Mouse (Mus musculus) limb, embryonic 11.5 days (tissue): ENCODE measurements at regions not wholly inside any gene's neighbourhood (a gene's known extent, or its start where the extent isn't known, plus 50 kb on each side); places are given as distances from the start of the nearest gene placed in this dataset.

Source experiments
- ATAC-seq: fragments of 200-750 bp; cut with Nextera tagmentation; 2 replicates; pipeline ENCODE4 v1.8.0; 2017; ENCODE audit warnings: low read depth; ENCODE audit not compliant: insufficient number of reproducible peaks, low FRiP score, low TSS enrichment
- DNase-seq: peaks from one replicate; pipeline ENCODE4 v3.0.0-alpha.2; 2015; ENCODE audit warnings: low spot score
- H3K27ac ChIP-seq: fragments of 300-500 bp; sonication (generic); replicated peaks from 2 replicates; pipeline ENCODE4 v1.5.1; 2014; ENCODE audit warnings: low read depth, mild to moderate bottlenecking, low read length
- H3K27me3 ChIP-seq: fragments of 300-500 bp; sonication (generic); 2 replicates; pipeline ENCODE4 v1.6.1; 2014; ENCODE audit warnings: mild to moderate bottlenecking, low read length, mixed read lengths; ENCODE audit not compliant: control insufficient read depth, insufficient read depth
- H3K36me3 ChIP-seq: fragments of 300-500 bp; sonication (generic); 2 replicates; pipeline ENCODE4 v1.6.1; 2014; ENCODE audit warnings: mild to moderate bottlenecking, low read length, moderate library complexity, mixed read lengths; ENCODE audit not compliant: control insufficient read depth, insufficient read depth
- H3K4me1 ChIP-seq: fragments of 300-500 bp; sonication (generic); 2 replicates; pipeline ENCODE4 v1.6.1; 2014; ENCODE audit warnings: low read length, mixed read lengths; ENCODE audit not compliant: control insufficient read depth, insufficient read depth
- H3K4me2 ChIP-seq: fragments of 300-500 bp; sonication (generic); 2 replicates; pipeline ENCODE4 v1.6.1; 2014; ENCODE audit warnings: low read depth, mild to moderate bottlenecking, moderate library complexity; ENCODE audit not compliant: severe bottlenecking
- H3K4me3 ChIP-seq: fragments of 300-500 bp; sonication (generic); 2 replicates; pipeline ENCODE4 v1.5.1; 2014; ENCODE audit warnings: low read depth, low read length
- H3K9ac ChIP-seq: fragments of 300-500 bp; sonication (generic); 2 replicates; pipeline ENCODE4 v1.6.1; 2014; ENCODE audit warnings: mild to moderate bottlenecking, low read length
- H3K9me3 ChIP-seq: fragments of 300-500 bp; sonication (generic); 2 replicates; pipeline ENCODE4 v1.6.1; 2016; ENCODE audit warnings: low read length; ENCODE audit not compliant: control insufficient read depth
- WGBS: fragments of 180-500 bp; shearing (Covaris S2); extraction: QIAGEN DNeasy Blood & Tissue Kit; methylation state at CpG from one replicate; pipeline ENCODE4 v1.1.7; 2014; 5-methylcytosine and 5-hydroxymethylcytosine counted together

DNA sequence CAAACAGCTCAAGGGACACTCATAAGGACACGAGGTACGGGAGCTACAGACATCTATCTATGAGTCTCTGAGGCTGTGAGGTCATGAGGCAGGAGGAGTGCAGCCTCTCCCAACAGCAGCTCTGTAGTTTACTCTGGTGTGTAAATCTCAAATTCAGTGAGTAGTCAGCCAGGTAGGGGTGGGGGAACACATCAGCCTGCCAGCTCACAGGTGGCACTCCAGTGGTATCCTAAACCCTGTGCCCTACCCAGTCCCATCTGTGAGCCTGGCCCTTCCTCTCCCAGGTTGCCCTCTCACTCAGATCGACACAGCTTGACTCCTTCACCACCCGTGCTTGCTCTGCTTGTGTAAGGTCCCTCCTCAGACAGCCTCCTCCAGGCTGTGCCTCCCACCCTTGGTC, 202.2 kb downstream of the Sipa1l2 start:
- peaks cover 16% of the 10 kb centered on the region for H3K4me1 ChIP-seq
- no peak overlapping the region for H3K27ac ChIP-seq
- H3K9me3 ChIP-seq, result no peaks in the 10 kb centered on the region
- no peak overlapping the region for H3K9ac ChIP-seq
- no peak for ATAC-seq
- no peak overlapping the region for H3K4me3 ChIP-seq
- H3K4me2 ChIP-seq, result no peak overlapping the region
- DNase-seq, result no peak
- H3K36me3 ChIP-seq, result no peaks in the 10 kb centered on the region
- WGBS, result 79% methylated on average over 4 of the region's 4 CpGs
- H3K27me3 ChIP-seq, result no peaks in the 10 kb centered on the region

DNA sequence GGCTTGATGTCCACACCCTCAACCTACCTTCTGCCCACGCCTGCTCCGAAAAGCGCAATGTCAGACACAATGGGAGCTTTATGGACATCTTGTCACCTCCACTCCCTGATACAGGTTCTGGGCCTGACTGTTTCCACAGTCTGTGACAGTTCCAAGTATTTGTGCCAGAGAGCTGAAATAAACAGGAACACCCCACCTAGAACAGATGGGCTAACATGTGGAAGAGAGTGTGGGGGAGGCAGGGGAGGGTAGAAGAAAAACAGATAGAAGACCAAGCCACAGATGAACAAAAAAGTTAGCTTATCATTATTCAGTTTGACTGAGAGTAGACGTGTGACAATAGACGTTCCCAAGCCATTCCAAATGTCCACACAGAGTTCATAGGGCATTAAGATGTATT, 204.6 kb downstream of the Sipa1l2 start:
- Histone ChIP-seq H3K27ac (no peak overlapping the region), H3K9ac (no peak overlapping the region), H3K27me3 (no peaks in the 10 kb centered on the region), H3K4me1 (peaks cover 11% of the 10 kb centered on the region), H3K4me2 (no peak overlapping the region), H3K9me3 (peaks cover 2% of the 10 kb centered on the region; the same call in 1 of the 2 replicates), H3K36me3 (no peaks in the 10 kb centered on the region), H3K4me3 (no peak overlapping the region)
- DNase-seq, result no peak
- no peak for ATAC-seq
- WGBS, result 90% methylated on average over 5 of the region's 5 CpGs

DNA sequence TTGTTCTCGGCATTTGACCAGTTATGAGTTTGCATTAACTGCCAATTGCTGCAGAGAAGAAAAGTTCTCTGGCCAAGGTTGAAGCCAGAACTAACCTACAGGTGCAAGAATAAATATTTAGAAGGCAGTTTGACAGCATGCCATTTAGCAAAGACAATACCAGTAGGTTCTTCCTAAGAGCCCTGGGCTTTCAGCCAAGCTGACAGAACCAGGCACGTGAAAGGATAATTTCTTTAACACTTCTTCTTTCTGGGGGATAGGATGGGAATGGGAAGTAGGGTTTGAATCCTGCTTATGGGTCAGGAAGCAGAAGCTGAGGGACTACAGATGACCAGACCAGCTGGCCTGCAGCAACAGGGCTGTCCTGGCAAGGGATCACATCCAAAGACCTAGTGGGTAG, 210.2 kb downstream of the Sipa1l2 start:
- Histone ChIP-seq H3K4me1 (peaks cover 18% of the 10 kb centered on the region), H3K27me3 (no peaks in the 10 kb centered on the region), H3K9ac (no peak overlapping the region), H3K27ac (no peak overlapping the region), H3K36me3 (no peaks in the 10 kb centered on the region), H3K4me3 (no peak overlapping the region), H3K9me3 (peaks cover 4% of the 10 kb centered on the region; the same call in 1 of the 2 replicates), H3K4me2 (no peak overlapping the region)
- DNase-seq, result no peak
- no peak for ATAC-seq
- 92% methylated on average over 2 of the region's 2 CpGs for WGBS

DNA sequence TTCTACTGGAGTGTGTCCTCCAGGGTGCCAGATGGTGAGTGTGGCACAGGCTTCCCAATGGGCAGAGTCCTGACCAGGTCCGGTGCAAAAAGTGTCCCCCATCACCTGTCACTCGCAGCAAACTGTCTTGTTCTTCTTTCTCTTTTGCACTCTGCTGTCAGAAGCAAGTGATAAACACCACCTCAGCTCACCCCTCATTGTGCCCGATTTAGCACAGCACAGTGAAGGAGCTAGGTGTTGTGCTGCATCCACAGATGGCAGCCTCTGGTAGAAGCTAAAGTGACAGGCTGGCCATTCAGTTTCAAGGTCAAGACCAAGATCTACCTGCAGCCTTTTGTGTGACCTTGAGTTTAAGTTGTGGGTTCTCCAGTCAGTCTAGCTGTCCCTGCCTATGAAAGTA, 211.8 kb downstream of the Sipa1l2 start:
- no peak overlapping the region for H3K9ac ChIP-seq
- DNase-seq (no peak), ATAC-seq (no peak)
- no peak overlapping the region for H3K4me3 ChIP-seq
- no peaks in the 10 kb centered on the region for H3K36me3 ChIP-seq
- WGBS, result 87% methylated on average over 3 of the region's 3 CpGs
- H3K4me2 ChIP-seq, result no peak overlapping the region
- H3K27ac ChIP-seq, result no peak overlapping the region
- H3K4me1 ChIP-seq, result peaks cover 19% of the 10 kb centered on the region
- peaks cover 4% of the 10 kb centered on the region; the same call in 1 of the 2 replicates for H3K9me3 ChIP-seq
- H3K27me3 ChIP-seq, result no peaks in the 10 kb centered on the region

DNA sequence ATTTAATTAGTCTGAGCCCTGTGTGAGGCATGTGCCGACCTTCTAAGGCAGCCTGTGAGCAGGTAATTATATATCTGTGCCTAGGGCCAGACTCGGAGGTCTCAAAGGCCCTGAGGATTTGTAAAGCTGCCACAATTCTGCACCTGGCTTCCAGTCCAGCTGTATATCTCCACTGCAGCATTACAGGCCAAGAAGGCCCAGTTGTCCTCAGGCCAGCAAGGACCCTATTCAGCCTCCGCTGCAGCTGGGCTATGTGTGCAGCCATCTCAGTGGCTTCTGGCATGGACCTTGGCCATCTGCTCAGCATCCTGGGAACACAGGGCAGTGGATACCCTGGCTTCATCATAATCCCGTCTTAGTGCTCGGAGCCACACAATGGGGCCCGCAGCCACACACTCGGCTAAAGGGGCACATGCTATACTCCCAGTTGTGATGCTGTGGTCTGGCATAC, 214.5 kb downstream of the Sipa1l2 start:
- peaks cover 22% of the 10 kb centered on the region for H3K4me1 ChIP-seq
- ATAC-seq, result peak; percentile 61; the same call in 1 of the 2 replicates
- peaks cover 3% of the 10 kb centered on the region; the same call in 1 of the 2 replicates for H3K9me3 ChIP-seq
- no peaks in the 10 kb centered on the region for H3K27me3 ChIP-seq
- H3K36me3 ChIP-seq, result no peaks in the 10 kb centered on the region
- no peak overlapping the region for H3K4me3 ChIP-seq
- H3K4me2 ChIP-seq, result no peak overlapping the region
- peak; percentile 60 for DNase-seq
- WGBS, result 34% methylated on average over 7 of the region's 7 CpGs
- H3K9ac ChIP-seq, result no peak overlapping the region
- peak overlapping the region; percentile 63 for H3K27ac ChIP-seq

DNA sequence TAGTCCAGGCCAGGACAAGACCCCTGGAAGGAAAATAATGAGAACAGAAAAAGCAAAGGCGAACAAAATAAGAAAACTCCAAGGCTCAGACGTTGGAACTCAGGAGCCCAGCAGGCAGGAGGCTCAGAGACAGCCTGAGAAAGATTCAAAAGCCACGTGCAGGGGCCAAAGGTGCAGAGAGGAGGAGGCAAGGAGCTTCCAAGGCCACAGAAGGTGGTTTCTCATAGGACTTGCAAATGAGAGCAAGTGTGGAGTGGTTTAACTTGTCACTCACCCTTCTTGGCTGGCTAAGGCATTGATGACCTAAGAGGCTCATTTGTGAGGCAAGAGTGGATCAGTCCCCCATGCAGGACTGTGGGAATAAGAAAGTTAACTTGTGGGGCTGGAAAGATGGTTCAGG, 217.3 kb downstream of the Sipa1l2 start:
- Histone ChIP-seq H3K4me3 (no peak overlapping the region), H3K4me1 (peaks cover 32% of the 10 kb centered on the region), H3K9ac (no peak overlapping the region), H3K4me2 (no peak overlapping the region), H3K9me3 (no peaks in the 10 kb centered on the region), H3K27ac (no peak overlapping the region), H3K27me3 (no peaks in the 10 kb centered on the region), H3K36me3 (no peaks in the 10 kb centered on the region)
- WGBS, result 53% methylated on average over 3 of the region's 3 CpGs
- DNase-seq (no peak), ATAC-seq (no peak)

DNA sequence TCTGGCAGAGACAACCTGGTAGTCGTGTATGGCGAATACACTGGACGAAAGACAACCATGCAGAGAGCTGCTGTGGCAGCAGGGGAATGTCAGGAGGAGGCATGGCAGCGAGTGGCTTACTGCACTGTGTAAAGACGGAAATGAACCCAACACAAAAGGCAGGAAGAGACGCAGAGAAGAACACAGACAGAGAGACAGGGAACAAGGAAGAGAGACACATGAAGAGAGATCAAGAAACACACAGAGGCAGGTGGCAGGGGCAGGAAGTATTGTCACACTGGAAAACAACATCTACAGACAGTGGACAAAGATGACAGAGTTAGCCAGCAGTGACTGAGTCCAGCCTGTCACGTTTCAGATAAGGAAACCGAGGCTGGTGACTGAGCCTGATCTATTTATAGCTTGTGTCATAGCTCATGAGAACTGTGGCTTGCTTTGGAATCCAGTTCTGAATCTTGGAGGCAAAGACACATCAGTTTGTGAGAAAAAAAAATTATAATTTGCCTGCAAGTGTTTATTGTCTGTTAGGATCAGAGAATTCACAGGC, 218.0 kb downstream of the Sipa1l2 start:
- Histone ChIP-seq H3K4me1 (peaks cover 32% of the 10 kb centered on the region), H3K4me3 (no peak overlapping the region), H3K36me3 (no peaks in the 10 kb centered on the region), H3K27me3 (no peaks in the 10 kb centered on the region), H3K9me3 (no peaks in the 10 kb centered on the region), H3K9ac (no peak overlapping the region), H3K27ac (no peak overlapping the region), H3K4me2 (no peak overlapping the region)
- no peak for ATAC-seq
- WGBS, result 81% methylated on average over 8 of the region's 8 CpGs
- no peak for DNase-seq

DNA sequence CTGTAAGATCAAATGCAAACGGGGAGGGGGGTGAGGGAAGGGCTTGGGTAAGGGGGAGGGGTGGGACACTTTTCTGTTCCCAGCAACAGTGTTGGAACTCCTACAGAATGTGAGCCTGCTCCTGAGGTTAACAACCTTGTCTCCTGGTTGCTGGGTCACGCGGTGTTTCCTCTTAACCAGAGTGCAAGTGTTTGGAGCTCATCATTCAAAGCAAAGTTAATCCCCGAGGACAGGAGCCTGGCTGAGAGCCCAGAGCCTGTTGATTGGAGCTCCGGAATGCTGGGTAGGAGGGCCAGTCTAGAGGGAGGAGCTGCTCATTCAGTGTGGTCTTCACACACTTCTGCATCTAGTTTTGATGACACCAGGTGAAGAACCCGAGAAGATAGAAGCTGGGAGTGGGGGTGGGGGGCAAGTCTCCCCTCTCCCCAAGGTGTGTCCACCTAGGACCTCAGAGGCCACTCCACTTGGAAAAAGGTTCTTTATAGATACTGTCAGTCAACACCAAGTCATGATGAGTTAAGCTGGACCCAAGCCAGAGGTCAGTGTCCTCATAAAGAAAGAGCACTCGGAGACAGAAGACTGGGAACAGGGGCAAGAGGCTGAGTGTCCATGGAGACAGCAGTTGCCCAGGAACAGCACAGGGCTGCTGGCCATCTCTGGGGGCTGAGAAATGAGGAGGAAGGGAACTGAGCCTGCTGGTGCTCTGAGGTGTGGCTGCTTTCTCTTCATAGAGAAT, 220.2 kb downstream of the Sipa1l2 start:
- ATAC-seq (peak; percentile 61), DNase-seq (peak; percentile 63)
- WGBS, result 12% methylated on average over 7 of the region's 7 CpGs
- Histone ChIP-seq H3K27me3 (no peaks in the 10 kb centered on the region), H3K9ac (no peak overlapping the region), H3K9me3 (no peaks in the 10 kb centered on the region), H3K36me3 (no peaks in the 10 kb centered on the region), H3K4me1 (peaks cover 14% of the 10 kb centered on the region), H3K27ac (no peak overlapping the region), H3K4me2 (no peak overlapping the region), H3K4me3 (no peak overlapping the region)
